Mouse (Mus musculus) forebrain, embryonic 16.5 days (tissue): Measurements from ENCODE around the gene Mast2. TPM values are rescaled to one million over a fixed set of nuclear protein-coding genes. Genes with fewer than 3 reads are reported as not detected.

ENCODE experiments used
- ATAC-seq: fragments of 200-750 bp; cut with Nextera tagmentation; 2 replicates; pipeline ENCODE4 v1.8.0; 2017; ENCODE audit warnings: mild to moderate bottlenecking, moderate library complexity
- H3K27ac ChIP-seq: fragments of 300-500 bp; sonication (generic); 2 replicates; pipeline ENCODE4 v1.5.1; 2014; ENCODE audit warnings: low read length, control low read depth
- H3K27me3 ChIP-seq: fragments of 300-500 bp; sonication (generic); replicated peaks from 2 replicates; pipeline ENCODE4 v1.6.1; 2014; ENCODE audit warnings: low read length; ENCODE audit not compliant: control insufficient read depth, insufficient read depth
- H3K36me3 ChIP-seq: fragments of 300-500 bp; sonication (generic); 2 replicates; pipeline ENCODE4 v1.6.1; 2014; ENCODE audit not compliant: control insufficient read depth, insufficient read depth
- H3K4me1 ChIP-seq: fragments of 300-500 bp; sonication (generic); replicated peaks from 2 replicates; pipeline ENCODE4 v1.6.1; 2014; ENCODE audit warnings: low read length; ENCODE audit not compliant: control insufficient read depth, insufficient read depth
- H3K4me2 ChIP-seq: fragments of 300-500 bp; sonication (generic); 2 replicates; pipeline ENCODE4 v1.6.1; 2014; ENCODE audit warnings: mild to moderate bottlenecking, low read length, control low read depth
- H3K4me3 ChIP-seq: fragments of 300-500 bp; sonication (generic); replicated peaks from 2 replicates; pipeline ENCODE4 v1.5.1; 2014; ENCODE audit warnings: mild to moderate bottlenecking, low read length, control low read depth
- H3K9ac ChIP-seq: fragments of 300-500 bp; sonication (generic); replicated peaks from 2 replicates; pipeline ENCODE4 v1.6.1; 2014; ENCODE audit warnings: low read depth, low read length, control low read depth
- H3K9me3 ChIP-seq: fragments of 300-500 bp; sonication (generic); 2 replicates; pipeline ENCODE4 v1.6.1; 2016; ENCODE audit warnings: low read length; ENCODE audit not compliant: control insufficient read depth
- WGBS: fragments of 180-500 bp; shearing (Covaris S2); extraction: QIAGEN DNeasy Blood & Tissue Kit; methylation state at CpG from one replicate; pipeline ENCODE4 v1.1.7; 2014; 5-methylcytosine and 5-hydroxymethylcytosine counted together
- polyA plus RNA-seq: library from polyadenylated mRNA; unstranded; fragments of >200 nt; fragmentation: Nextera tagmentation; extraction: Ambion mirVana; gene quantifications from 2 replicates; pipeline ENCODE4 v1.2.1, GENCODE M21; 2015

Mast2 gene
- 54.3 and 57.3 TPM in 2 replicates for polyA plus RNA-seq

- ATAC-seq, result peak; percentile 89
- Histone ChIP-seq H3K36me3 (no peaks in the 10 kb centered on the region), H3K27me3 (no peaks in the 10 kb centered on the region), H3K4me2 (peak within 1 kb of the TSS; percentile 77), H3K9ac (peak within 1 kb of the TSS; percentile 80), H3K9me3 (0 out of 2 replicates have a peak, but pooled peaks cover 2% of the 10 kb centered on the region), H3K4me1 (peaks cover 20% of the 10 kb centered on the region), H3K27ac (peak within 1 kb of the TSS; percentile 91), H3K4me3 (peak within 1 kb of the TSS; percentile 71)
- WGBS, result under 1% methylated on average over 61 of the region's 68 CpGs
Observed at GRCm38 (mm10) chr4:116464126-116464981, at the start of gene Mast2. Mast2 (minus strand) TSS chr4:116464183.

- WGBS, result under 1% methylated on average over 55 of the region's 55 CpGs
- H3K27me3 ChIP-seq, result no peaks in the 10 kb centered on the region
- peaks cover 13% of the 10 kb centered on the region for H3K4me1 ChIP-seq
- peak within 1 kb of the TSS; percentile 71 for H3K4me2 ChIP-seq
- H3K4me3 ChIP-seq, result peak within 1 kb of the TSS; percentile 79
- H3K27ac ChIP-seq, result peak within 1 kb of the TSS; percentile 89
- H3K36me3 ChIP-seq, result no peaks in the 10 kb centered on the region
- peak within 1 kb of the TSS; percentile 68 for H3K9ac ChIP-seq
- H3K9me3 ChIP-seq, result no peaks in the 10 kb centered on the region
- peak; percentile 100 for ATAC-seq
Observed at GRCm38 (mm10) chr4:116507425-116508218, 43.6 kb upstream of the Mast2 start, which contains the start of gene Ipp. Ipp (plus strand) TSS chr4:116507549.

- peak overlapping the region; percentile 79 for H3K4me3 ChIP-seq
- WGBS, result 27% methylated on average over 11 of the region's 11 CpGs
- peak; percentile 39 for ATAC-seq
- H3K4me2 ChIP-seq, result peak overlapping the region; percentile 71
- H3K27ac ChIP-seq, result peak overlapping the region; percentile 89
- H3K27me3 ChIP-seq, result no peaks in the 10 kb centered on the region
- peak overlapping the region; percentile 68 for H3K9ac ChIP-seq
- H3K36me3 ChIP-seq, result no peaks in the 10 kb centered on the region
- peaks cover 13% of the 10 kb centered on the region for H3K4me1 ChIP-seq
- H3K9me3 ChIP-seq, result no peaks in the 10 kb centered on the region
Observed at GRCm38 (mm10) chr4:116506886-116507424, 43.0 kb upstream of the Mast2 start.

- Histone ChIP-seq H3K9me3 (no peaks in the 10 kb centered on the region), H3K4me2 (no peak overlapping the region), H3K36me3 (no peaks in the 10 kb centered on the region), H3K4me3 (no peak overlapping the region), H3K27ac (no peak overlapping the region), H3K4me1 (no peaks in the 10 kb centered on the region), H3K27me3 (no peaks in the 10 kb centered on the region), H3K9ac (no peak overlapping the region)
- ATAC-seq, result no peak
- WGBS, result 81% methylated on average over 3 of the region's 3 CpGs
Observed at GRCm38 (mm10) chr4:116499978-116500377, 36.0 kb upstream of the Mast2 start.

GRCm38 (mm10) chr4:116493646-116494045 is 29.7 kb upstream of the Mast2 start:
- H3K9me3 ChIP-seq, result peaks cover 4% of the 10 kb centered on the region; the same call in 1 of the 2 replicates
- H3K27ac ChIP-seq, result no peak overlapping the region
- H3K9ac ChIP-seq, result no peak overlapping the region
- H3K4me2 ChIP-seq, result no peak overlapping the region
- H3K36me3 ChIP-seq, result no peaks in the 10 kb centered on the region
- peaks cover 8% of the 10 kb centered on the region for H3K4me1 ChIP-seq
- no peak for ATAC-seq
- H3K4me3 ChIP-seq, result no peak overlapping the region
- H3K27me3 ChIP-seq, result no peaks in the 10 kb centered on the region
- WGBS, result 50% methylated on average over 5 of the region's 5 CpGs

GRCm38 (mm10) chr4:116492460-116492859 is 28.5 kb upstream of the Mast2 start:
- no peaks in the 10 kb centered on the region for H3K27me3 ChIP-seq
- ATAC-seq, result no peak
- H3K4me1 ChIP-seq, result peaks cover 8% of the 10 kb centered on the region
- no peak overlapping the region for H3K4me3 ChIP-seq
- H3K27ac ChIP-seq, result no peak overlapping the region
- H3K4me2 ChIP-seq, result no peak overlapping the region
- no peak overlapping the region for H3K9ac ChIP-seq
- WGBS, result 84% methylated on average over 4 of the region's 4 CpGs
- peaks cover 4% of the 10 kb centered on the region; the same call in 1 of the 2 replicates for H3K9me3 ChIP-seq
- no peaks in the 10 kb centered on the region for H3K36me3 ChIP-seq

GRCm38 (mm10) chr4:116491886-116492285 is 27.9 kb upstream of the Mast2 start:
- WGBS, result 91% methylated on average over 2 of the region's 2 CpGs
- Histone ChIP-seq H3K27me3 (no peaks in the 10 kb centered on the region), H3K4me2 (no peak overlapping the region), H3K9me3 (peaks cover 4% of the 10 kb centered on the region; the same call in 1 of the 2 replicates), H3K4me1 (peaks cover 8% of the 10 kb centered on the region), H3K36me3 (no peaks in the 10 kb centered on the region), H3K4me3 (no peak overlapping the region), H3K27ac (no peak overlapping the region), H3K9ac (no peak overlapping the region)
- no peak for ATAC-seq

- H3K4me2 ChIP-seq, result no peak overlapping the region
- no peak overlapping the region for H3K9ac ChIP-seq
- H3K4me3 ChIP-seq, result no peak overlapping the region
- H3K9me3 ChIP-seq, result peaks cover 4% of the 10 kb centered on the region; the same call in 1 of the 2 replicates
- no peaks in the 10 kb centered on the region for H3K27me3 ChIP-seq
- WGBS, result 49% methylated on average over 2 of the region's 2 CpGs
- no peak overlapping the region for H3K27ac ChIP-seq
- H3K36me3 ChIP-seq, result no peaks in the 10 kb centered on the region
- no peak for ATAC-seq
- H3K4me1 ChIP-seq, result peaks cover 8% of the 10 kb centered on the region
Observed at GRCm38 (mm10) chr4:116491119-116491536, 27.1 kb upstream of the Mast2 start.

GRCm38 (mm10) chr4:116483476-116483875 is 19.5 kb upstream of the Mast2 start:
- Histone ChIP-seq H3K9me3 (no peaks in the 10 kb centered on the region), H3K27me3 (no peaks in the 10 kb centered on the region), H3K36me3 (no peaks in the 10 kb centered on the region), H3K9ac (no peak overlapping the region), H3K4me3 (no peak overlapping the region), H3K27ac (no peak overlapping the region), H3K4me1 (no peaks in the 10 kb centered on the region), H3K4me2 (no peak overlapping the region)
- WGBS, result 50% methylated on average over 2 of the region's 2 CpGs
- no peak for ATAC-seq
